Mouse (Mus musculus) heart, postnatal 14 days (tissue): Measurements from ENCODE around the gene Efcc1. TPM values are rescaled to one million over a fixed set of nuclear protein-coding genes. Genes with fewer than 3 reads are reported as not detected.

Source experiments
- DNase-seq, 2 experiments: peaks; one replicate each; pipeline ENCODE4 v3.0.0; 2021 to 2022
- intact Hi-C: fragments of 180-260 bp; cut with DNase I; formaldehyde crosslinking; loops from one replicate; pipeline ENCODE4 v1.15.1; 2025
- total RNA-seq, 2 experiments: library from RNA; stranded (reverse); gene quantifications; 2 replicates each; pipeline ENCODE4 v1.2.3; 2021

Efcc1 gene
- total RNA-seq, 2 experiments from 2014 or later = 3.1 to 3.2 TPM

DNA sequence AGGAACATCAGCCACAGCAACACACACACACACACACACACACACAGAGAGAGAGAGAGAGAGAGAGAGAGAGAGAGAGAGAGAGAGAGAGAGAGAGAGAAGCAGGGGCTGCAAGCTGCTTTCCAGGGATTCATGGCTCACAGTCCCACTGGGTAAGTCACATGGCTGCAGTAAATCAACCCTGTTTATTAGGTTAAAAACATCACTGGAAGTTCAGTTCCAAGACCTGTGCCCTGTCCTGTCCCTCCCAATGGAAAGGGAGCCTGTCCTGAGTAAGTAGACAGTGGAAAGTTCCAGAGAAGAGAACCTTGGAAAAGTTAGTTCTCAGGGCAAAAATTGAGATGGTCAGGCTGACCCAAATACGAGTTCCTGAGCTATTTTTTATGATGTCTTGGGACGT, 66.7 kb downstream of the Efcc1 start:
- intact Hi-C loops = no loop called here
- DNase-seq = no peak

DNA sequence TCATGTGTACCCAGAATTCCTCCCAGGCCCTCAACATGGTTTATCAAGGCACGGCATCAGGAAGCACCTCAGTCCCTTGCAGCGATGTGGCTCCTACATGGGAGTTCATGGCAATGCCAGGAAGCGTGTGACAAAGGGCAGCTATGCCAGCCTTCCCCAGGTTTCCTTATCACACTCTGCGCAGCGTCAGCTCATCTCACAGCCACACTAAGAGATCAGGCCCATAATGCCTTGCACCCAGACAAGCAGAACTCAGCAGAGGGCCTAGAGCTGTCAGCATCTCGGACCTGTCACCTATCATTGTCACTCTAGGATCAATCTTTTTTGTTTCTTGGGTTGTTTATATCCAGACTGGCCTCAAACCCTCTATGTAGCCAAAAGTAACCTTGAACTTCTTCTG, 68.9 kb downstream of the Efcc1 start:
- intact Hi-C loops = no loop called here
- DNase-seq = no peak

DNA sequence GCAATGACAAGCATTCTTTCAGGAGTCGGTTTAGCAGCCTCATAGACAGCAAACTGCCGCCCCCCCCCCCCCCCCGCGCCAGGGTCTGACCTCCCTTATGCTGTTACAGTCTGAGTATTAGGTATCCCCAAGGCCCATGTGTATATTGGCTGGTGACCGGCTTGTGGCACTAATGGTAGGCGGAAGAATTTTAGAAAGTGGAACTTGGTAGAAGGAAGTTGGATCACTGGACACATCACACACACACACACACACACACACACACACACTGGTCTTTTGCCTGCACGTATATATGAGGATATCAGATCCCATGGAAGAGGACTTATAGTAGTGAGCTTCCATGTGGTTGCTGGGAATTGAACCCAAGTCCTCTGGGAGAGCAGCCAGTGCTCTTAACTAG, 71.8 kb downstream of the Efcc1 start:
- intact Hi-C loops = no loop called here
- no peak for DNase-seq

DNA sequence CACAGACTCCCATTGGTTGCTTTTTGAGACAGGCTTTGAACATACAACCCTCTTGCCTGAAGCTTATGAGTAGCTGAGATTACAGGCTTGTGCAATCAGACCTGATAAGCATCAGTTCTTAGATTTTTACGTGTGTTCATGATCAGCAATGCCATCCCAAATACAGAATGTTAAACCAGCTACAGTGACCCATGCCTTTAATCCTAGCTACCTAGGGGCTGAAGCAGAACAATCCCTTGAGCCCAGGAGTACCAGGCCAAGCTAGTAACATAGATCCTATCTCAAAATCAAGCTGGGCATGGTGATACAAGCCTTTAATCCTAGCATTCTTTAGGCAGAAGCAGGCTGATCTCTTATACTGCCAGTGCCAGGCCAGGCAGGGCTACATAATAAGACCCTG, 73.4 kb downstream of the Efcc1 start:
- intact Hi-C loops = no loop called here
- DNase-seq = no peak

DNA sequence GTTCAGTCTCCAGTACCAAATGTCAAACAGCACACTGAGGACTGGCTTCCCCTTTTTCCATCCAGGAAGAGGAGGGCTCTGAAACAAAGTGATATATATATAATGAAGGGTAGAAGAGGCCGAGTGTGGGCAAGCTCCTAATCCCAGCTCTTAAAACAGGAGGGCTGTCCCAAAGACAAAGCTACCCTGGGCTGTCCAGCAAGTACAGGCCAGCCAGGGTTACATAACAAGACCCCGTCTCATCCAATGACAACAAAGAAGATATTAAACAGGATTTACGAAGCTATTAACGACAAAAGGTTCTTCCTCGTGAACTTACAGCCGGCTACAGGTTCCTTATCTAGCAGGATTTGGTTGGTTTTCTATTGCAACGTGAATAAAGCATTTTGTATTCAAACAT, 74.2 kb downstream of the Efcc1 start:
- DNase-seq = no peak
- intact Hi-C loops = no loop called here

DNA sequence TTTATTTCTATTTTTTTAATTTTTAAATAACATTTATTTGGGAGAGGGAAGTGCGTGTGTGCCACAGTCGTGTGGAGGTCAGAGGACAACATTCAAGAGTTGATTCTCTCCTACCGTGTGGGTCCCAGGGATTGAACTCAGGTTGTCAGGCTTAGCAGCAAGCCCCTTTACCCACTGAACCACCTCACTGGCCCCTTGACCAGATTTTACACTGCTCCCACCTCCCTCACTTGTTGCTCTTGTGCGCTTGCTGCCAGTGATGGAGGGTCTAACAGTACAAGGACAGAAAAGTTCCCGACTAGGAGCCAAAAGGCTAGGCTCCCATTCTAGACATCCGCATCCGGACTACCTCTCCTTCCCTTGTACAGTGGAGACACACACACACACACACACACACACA, 74.8 kb downstream of the Efcc1 start:
- intact Hi-C loops = no loop called here
- DNase-seq = no peak

Other genes with a start within 250 kb of the Efcc1 start
- gene Arhgap25, start 197.6 kb upstream of the Efcc1 start, total RNA-seq = 1 to 10 TPM; 5.1 to 5.8 TPM
- under 1 TPM; 0.50 to 0.63 TPM for gene Prokr1, start 140.1 kb upstream of the Efcc1 start, total RNA-seq
- gene Aplf, start 58.7 kb upstream of the Efcc1 start, total RNA-seq = 1 to 10 TPM; 2.4 to 2.6 TPM
- 1 to 10 TPM in 1 of 2 experiments, under 1 TPM in 1; 0.33 to 1.0 TPM for gene Gp9, start 47.2 kb downstream of the Efcc1 start, total RNA-seq
- 10 to 100 TPM; 16.7 to 17.4 TPM for gene Rab43, start 81.3 kb downstream of the Efcc1 start, total RNA-seq
- 1 to 10 TPM in 1 of 2 experiments, under 1 TPM in 1; 0.55 to 1.5 TPM for gene Gm45140, start 104.9 kb downstream of the Efcc1 start, total RNA-seq
- gene Isy1, start 107.9 kb downstream of the Efcc1 start, total RNA-seq = 10 to 100 TPM; 17.8 TPM
- 100 to 1,000 TPM; 279 to 283 TPM for gene Cnbp, start 120.2 kb downstream of the Efcc1 start, total RNA-seq
- 10 to 100 TPM; 50.4 to 55.7 TPM for gene Copg1, start 156.9 kb downstream of the Efcc1 start, total RNA-seq
- gene Hmces, start 183.1 kb downstream of the Efcc1 start, total RNA-seq = 10 to 100 TPM; 12.0 to 12.2 TPM